Mouse (Mus musculus) liver (tissue): ENCODE data around the gene Zfp866.

Experiments
- DNase-seq: peaks from one replicate; pipeline ENCODE4 v3.0.0-alpha.2; 2020; ENCODE audit warnings: mixed read lengths

Zfp866 gene

DNA sequence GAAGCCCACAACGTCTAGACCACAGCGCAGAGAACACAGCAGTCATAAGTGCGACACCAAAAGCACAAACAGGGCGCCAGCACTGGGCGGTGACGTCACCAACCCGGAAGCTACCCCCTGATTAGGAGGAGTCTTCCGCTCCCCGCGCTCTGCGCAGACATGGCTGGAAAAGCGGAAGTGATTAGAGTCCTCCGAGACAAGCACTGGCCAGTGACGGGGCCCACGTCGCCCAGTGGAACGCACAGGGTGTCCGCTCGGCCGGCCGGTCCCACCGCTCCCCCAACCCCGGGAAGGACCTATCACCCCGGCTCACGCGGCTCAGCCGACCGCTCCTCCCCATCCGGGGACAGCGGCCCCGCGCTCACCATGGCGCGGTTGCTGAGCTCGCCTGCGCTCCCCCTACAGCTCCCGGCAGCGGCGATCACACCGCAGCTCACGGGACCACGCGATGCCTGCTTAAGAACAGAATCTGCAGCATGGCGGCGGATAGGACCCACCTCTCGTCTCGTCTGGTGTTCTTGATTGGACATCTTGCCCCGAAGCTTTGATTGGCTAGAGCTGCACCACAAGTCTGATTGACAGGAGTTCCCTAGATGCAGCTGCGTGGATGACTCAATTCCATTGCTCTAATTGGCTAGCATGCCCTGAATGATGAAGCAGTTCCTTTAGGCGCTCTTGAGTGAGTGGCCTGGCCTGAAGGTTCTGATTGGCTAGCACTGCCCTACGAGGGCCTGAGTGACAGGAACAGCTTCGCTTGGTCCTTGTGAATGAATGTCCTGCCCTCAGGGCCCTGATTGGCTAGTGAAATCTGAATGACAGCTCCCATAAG lies 74.4 kb downstream of the Zfp866 start:
- peak; percentile 94 for DNase-seq

DNA sequence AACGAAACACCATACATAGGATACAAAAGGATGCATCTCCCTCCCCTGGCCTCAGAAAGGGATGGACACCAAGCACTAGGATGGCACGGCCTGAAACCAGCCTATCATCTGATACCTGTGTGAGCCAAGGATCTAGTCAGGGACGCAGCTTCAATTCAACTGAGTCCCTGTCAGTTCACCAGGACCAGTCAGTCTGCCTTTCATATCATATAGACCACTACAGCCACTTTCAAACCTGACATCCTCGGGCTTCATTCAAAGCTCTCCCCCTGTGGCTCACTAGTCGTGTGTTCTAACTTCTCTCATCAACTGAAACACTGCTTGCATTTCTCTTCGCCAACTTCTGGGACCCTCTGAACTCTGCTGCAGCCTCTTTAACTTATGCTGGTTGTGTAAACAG lies 75.6 kb downstream of the Zfp866 start:
- DNase-seq: no peak

DNA sequence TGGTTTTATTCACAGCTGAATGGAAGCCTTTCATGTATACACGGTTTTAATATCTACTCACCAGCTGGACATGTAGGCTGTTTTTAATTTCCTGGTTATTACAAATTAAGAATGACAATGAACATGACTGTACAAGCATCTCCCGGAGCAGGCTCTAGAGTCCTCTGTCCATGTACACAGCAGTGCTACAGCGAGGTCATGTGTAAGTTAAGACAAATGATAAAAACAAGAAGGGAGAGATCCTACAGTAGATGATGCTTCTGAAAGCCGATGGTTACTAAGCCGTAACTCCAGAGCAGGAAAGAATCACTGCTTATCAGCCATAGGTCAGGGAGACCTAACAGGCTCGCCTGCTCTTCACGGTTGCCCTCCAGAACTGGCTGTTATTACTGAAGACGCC lies 77.5 kb downstream of the Zfp866 start:
- no peak for DNase-seq
